ENCODE assay signal across 8 mouse cellular contexts in the genomic region with DNA sequence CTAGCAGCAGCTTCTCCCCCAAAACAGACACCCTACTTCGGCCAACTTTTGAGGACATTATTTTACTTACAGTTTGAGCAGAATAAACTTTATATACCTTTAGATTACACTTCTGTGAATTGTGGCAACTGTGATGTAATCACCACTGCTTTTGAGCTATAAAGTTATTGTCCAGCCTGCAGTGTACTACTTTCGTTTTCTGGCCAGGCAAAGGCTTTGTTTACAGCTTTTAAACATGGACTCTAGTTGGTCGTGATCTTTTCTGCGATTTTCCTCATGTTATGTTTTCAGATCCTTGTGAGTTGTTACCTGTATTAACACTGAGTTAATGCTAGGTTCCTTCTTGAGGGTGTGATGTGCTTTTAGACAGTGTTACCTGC.
DNase-seq lines count a peak whose midpoint lies in the region; ATAC-seq and TF ChIP-seq lines count a peak whose summit lies in the region.

No protein-coding gene starts in this region.

- DNase-seq in kidney, adult 9 months = no peak
- no peak for DNase-seq in spleen, postnatal 10 days (ENCODE audit: low spot score in 2 of 2)
- no peak for DNase-seq in ovary, postnatal 14 days (ENCODE audit: low spot score)

- peak overlapping the region; percentile 83 for H3K9ac ChIP-seq in kidney, embryonic 15.5 days
- H3K9ac ChIP-seq in midbrain, embryonic 13.5 days (replicated peaks) = peak overlapping the region; percentile 94

- no peak for TF ChIP-seq POLR2A in bone marrow macrophage, adult 2 months (IDR thresholded peaks at IDR 0.05; ENCODE audit: borderline replicate concordance, low read depth, low read length)

- WGBS in kidney, embryonic 15.5 days = 33% methylated on average over 4 of the region's 4 CpGs
- WGBS in midbrain, embryonic 13.5 days = 45% methylated on average over 4 of the region's 4 CpGs

- no peak for TF ChIP-seq CTCF in bone marrow macrophage, adult 2 months (IDR thresholded peaks at IDR 0.05; ENCODE audit: low read depth, low read length)

- H3K27ac ChIP-seq in kidney, embryonic 15.5 days = peak overlapping the region; percentile 96
- H3K27ac ChIP-seq in bone marrow macrophage, adult 2 months (ENCODE audit: insufficient read depth, low read depth, low read length) = peak overlapping the region; percentile 84
- H3K27ac ChIP-seq in midbrain, embryonic 13.5 days = peak overlapping the region; percentile 96

- peak overlapping the region; percentile 69 for H3K4me3 ChIP-seq in kidney, embryonic 15.5 days (replicated peaks)
- H3K4me3 ChIP-seq in bone marrow macrophage, adult 2 months (ENCODE audit: insufficient read depth, low read length) = peak overlapping the region; percentile 89
- H3K4me3 ChIP-seq in midbrain, embryonic 13.5 days (replicated peaks) = peak overlapping the region; percentile 65

- no peaks in the 10 kb centered on the region for H3K27me3 ChIP-seq in kidney, embryonic 15.5 days
- H3K27me3 ChIP-seq in midbrain, embryonic 13.5 days = no peaks in the 10 kb centered on the region

- peaks cover 10% of the 10 kb centered on the region for H3K4me1 ChIP-seq in kidney, embryonic 15.5 days
- H3K4me1 ChIP-seq in bone marrow macrophage, adult 2 months (ENCODE audit: control insufficient read depth, insufficient read depth, low read length) = peaks cover 6% of the 10 kb centered on the region
- no peaks in the 10 kb centered on the region; the same call in 1 of the 2 replicates for H3K4me1 ChIP-seq in midbrain, embryonic 13.5 days (replicated peaks)

- 0 out of 2 replicates have a peak, but pooled peaks have one; percentile 13 for ATAC-seq in kidney, embryonic 15.5 days (replicated peaks; ENCODE audit: low FRiP score)
- peak; percentile 4 for ATAC-seq in inflammation-experienced regulatory T-cells, adult 6 months
- 0 out of 2 replicates have a peak, but pooled peaks have one; percentile 17 for ATAC-seq in midbrain, embryonic 13.5 days
- ATAC-seq in monocyte, adult 5-6 weeks (replicated peaks; ENCODE audit: insufficient number of reproducible peaks, low FRiP score, low TSS enrichment, poor library complexity, severe bottlenecking) = no peak

- no peaks in the 10 kb centered on the region for H3K9me3 ChIP-seq in kidney, embryonic 15.5 days (replicated peaks)
- no peaks in the 10 kb centered on the region for H3K9me3 ChIP-seq in midbrain, embryonic 13.5 days

- H3K36me3 ChIP-seq in kidney, embryonic 15.5 days = no peaks in the 10 kb centered on the region
- no peaks in the 10 kb centered on the region for H3K36me3 ChIP-seq in midbrain, embryonic 13.5 days

- H3K4me2 ChIP-seq in kidney, embryonic 15.5 days = peak overlapping the region; percentile 80
- H3K4me2 ChIP-seq in midbrain, embryonic 13.5 days (replicated peaks) = peak overlapping the region; percentile 67
